Mouse (Mus musculus): Measurements from ENCODE around the gene Gm42674. TPM values are rescaled to one million over a fixed set of nuclear protein-coding genes. Genes with fewer than 3 reads are reported as not detected.

The Gm42674 gene
- polyA plus RNA-seq, 1 experiment from 2014 or later: not detected

DNA sequence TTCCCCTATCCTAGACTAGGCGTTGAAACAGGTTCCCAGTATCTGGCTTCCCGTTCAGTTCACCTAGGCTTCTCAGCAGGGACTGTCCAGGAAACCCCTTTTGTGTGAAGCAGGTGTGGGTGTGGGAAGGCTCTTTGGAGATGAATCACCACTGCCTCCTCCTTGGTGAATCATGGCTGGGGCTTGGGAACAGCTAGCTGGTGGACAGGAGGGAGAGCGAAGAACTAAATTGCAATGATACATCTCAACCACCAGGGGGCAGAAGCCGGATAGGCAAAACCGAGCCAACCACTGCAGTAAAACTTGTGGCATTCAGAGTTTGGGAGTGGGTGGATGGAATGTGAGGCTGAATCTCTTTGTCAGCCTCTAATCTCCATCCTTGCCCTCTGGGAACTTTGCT, 16.1 kb upstream of the Gm42674 start:
- Histone ChIP-seq H3K4me3 (replicated peaks; ENCODE audit: low read depth, low read length) (no peak overlapping the region), H3K4me2 (ENCODE audit: low read length) (no peak overlapping the region), H3K27ac (0 out of 2 replicates have a peak overlapping the region, but pooled peaks have one; percentile 57), H3K36me3 (ENCODE audit: insufficient read depth, low read length) (no peaks in the 10 kb centered on the region), H3K27me3 (ENCODE audit: insufficient read depth, low read length) (no peaks in the 10 kb centered on the region), H3K9ac (ENCODE audit: low read depth, low read length) (no peak overlapping the region), H3K4me1 (replicated peaks; ENCODE audit: insufficient read depth, low read length) (no peaks in the 10 kb centered on the region), H3K9me3 (replicated peaks; ENCODE audit: low read length) (no peaks in the 10 kb centered on the region)
- peak; percentile 69; the same call in 1 of the 2 replicates for ATAC-seq (replicated peaks; ENCODE audit: low FRiP score, low read depth)
- DNase-seq (ENCODE audit: low spot score): peak; percentile 95
- WGBS: 27% methylated on average over 5 of the region's 5 CpGs
- peak; percentile 97 for TF ChIP-seq CTCF (IDR thresholded peaks at IDR 0.05; ENCODE audit: low read depth)

DNA sequence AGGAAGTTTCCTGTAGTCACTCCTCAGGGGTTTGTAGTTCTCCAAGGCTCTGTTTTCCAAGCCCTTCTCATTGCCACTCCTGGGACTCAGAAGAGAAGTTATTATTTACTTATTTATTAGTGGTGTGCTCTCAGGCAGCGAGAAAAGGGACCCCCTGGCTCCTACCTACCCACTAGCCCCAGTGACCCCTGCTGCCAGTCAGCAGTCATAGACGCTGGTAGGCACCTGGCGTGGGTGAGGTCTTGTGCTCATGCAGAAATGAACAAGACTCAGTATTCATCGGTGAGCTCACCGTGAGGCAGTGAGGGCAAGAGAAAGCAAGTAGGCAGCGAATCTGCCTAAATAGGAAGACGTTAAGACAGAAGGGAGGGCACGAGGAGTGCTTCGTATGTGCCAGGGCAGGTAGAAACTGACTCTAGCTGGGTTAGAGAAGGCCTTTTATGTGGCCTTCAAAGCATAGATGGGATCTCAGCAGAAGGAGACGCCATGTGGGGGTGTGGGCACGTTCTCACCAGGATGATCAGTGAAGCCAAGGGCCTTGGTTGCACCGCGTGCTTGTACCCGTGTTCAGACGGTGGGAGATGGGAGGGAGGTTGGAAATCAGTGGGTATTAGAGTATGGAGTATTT, 15.6 kb upstream of the Gm42674 start:
- DNase-seq (ENCODE audit: low spot score): no peak
- TF ChIP-seq CTCF (IDR thresholded peaks at IDR 0.05; ENCODE audit: low read depth): no peak
- no peaks in the 10 kb centered on the region for H3K9me3 ChIP-seq (replicated peaks; ENCODE audit: low read length)
- H3K4me3 ChIP-seq (replicated peaks; ENCODE audit: low read depth, low read length): no peak overlapping the region
- H3K27ac ChIP-seq: peak overlapping the region; percentile 57; the same call in 1 of the 2 replicates
- 83% methylated on average over 15 of the region's 15 CpGs for WGBS
- H3K36me3 ChIP-seq (ENCODE audit: insufficient read depth, low read length): no peaks in the 10 kb centered on the region
- no peak for ATAC-seq (replicated peaks; ENCODE audit: low FRiP score, low read depth)
- no peaks in the 10 kb centered on the region for H3K27me3 ChIP-seq (ENCODE audit: insufficient read depth, low read length)
- H3K4me2 ChIP-seq (ENCODE audit: low read length): no peak overlapping the region
- no peak overlapping the region for H3K9ac ChIP-seq (ENCODE audit: low read depth, low read length)
- H3K4me1 ChIP-seq (replicated peaks; ENCODE audit: insufficient read depth, low read length): no peaks in the 10 kb centered on the region

DNA sequence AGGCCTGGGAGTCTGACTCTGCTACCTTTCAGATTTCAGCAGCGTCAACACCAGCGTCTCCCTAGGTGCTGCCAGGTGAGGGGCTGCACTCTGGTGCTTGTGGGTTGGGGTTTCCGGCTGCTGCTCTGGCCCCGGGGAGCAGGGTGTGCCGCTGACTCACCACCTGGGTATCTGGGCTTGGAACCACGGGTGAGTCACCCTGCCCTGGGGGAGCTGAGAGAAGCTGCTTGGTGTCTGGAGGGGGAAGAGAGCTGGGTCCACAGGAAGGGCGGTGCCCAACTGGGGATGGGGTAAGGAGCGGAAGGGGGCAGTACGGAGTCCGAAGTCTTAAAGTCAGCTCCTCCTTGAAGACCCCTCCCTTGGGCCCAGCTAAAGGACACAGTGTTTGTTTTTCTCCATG, 14.8 kb upstream of the Gm42674 start:
- ATAC-seq (replicated peaks; ENCODE audit: low FRiP score, low read depth): peak; percentile 51; the same call in 1 of the 2 replicates
- 57% methylated on average over 10 of the region's 10 CpGs for WGBS
- TF ChIP-seq CTCF (IDR thresholded peaks at IDR 0.05; ENCODE audit: low read depth): no peak
- Histone ChIP-seq H3K4me1 (replicated peaks; ENCODE audit: insufficient read depth, low read length) (no peaks in the 10 kb centered on the region), H3K4me3 (replicated peaks; ENCODE audit: low read depth, low read length) (no peak overlapping the region), H3K9ac (ENCODE audit: low read depth, low read length) (no peak overlapping the region), H3K27me3 (ENCODE audit: insufficient read depth, low read length) (no peaks in the 10 kb centered on the region), H3K27ac (peak overlapping the region; percentile 71), H3K4me2 (ENCODE audit: low read length) (no peak overlapping the region), H3K9me3 (replicated peaks; ENCODE audit: low read length) (no peaks in the 10 kb centered on the region), H3K36me3 (ENCODE audit: insufficient read depth, low read length) (no peaks in the 10 kb centered on the region)
- DNase-seq (ENCODE audit: low spot score): peak; percentile 19

DNA sequence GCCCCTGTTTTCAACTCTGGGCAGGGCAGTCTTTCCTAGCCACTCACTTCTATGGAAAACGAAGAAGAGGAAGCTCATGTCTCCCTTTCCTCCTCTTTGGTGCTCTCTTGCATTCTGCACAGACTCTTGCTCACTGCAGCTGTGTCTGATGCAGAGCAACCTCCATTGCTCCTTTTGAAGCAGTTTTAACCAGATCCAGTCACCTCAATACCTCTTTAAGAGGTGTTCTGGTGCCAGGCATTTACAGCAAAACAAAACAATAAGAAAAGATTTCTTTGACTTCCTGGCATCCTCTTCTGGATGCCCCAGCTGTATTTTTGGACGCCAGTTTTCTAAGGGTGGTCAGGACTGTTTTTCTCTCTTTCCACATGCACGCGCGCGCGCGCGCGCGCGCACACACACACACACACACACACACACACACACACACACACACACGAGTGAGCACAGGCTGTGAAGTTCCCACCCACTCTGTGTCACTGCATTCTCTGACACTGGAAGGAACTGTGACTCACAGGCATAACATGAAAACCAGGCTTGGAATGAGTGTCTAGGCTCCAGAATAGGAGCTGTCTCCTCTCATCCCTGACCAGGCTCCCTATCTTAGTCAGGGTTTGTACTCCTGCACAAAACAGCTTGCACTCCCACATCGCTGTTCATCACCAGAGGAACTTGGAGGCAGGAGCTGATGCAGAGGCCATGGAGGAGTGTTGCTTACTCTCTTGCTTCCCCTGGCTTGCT, 14.2 kb upstream of the Gm42674 start:
- DNase-seq (ENCODE audit: low spot score): peak; percentile 47
- peak; percentile 47; the same call in 1 of the 2 replicates for ATAC-seq (replicated peaks; ENCODE audit: low FRiP score, low read depth)
- Histone ChIP-seq H3K9me3 (replicated peaks; ENCODE audit: low read length) (no peaks in the 10 kb centered on the region), H3K4me1 (replicated peaks; ENCODE audit: insufficient read depth, low read length) (no peaks in the 10 kb centered on the region), H3K27me3 (ENCODE audit: insufficient read depth, low read length) (no peaks in the 10 kb centered on the region), H3K36me3 (ENCODE audit: insufficient read depth, low read length) (no peaks in the 10 kb centered on the region), H3K9ac (ENCODE audit: low read depth, low read length) (no peak overlapping the region), H3K27ac (peak overlapping the region; percentile 71), H3K4me2 (ENCODE audit: low read length) (no peak overlapping the region), H3K4me3 (replicated peaks; ENCODE audit: low read depth, low read length) (no peak overlapping the region)
- WGBS: 79% methylated on average over 14 of the region's 14 CpGs
- no peak for TF ChIP-seq CTCF (IDR thresholded peaks at IDR 0.05; ENCODE audit: low read depth)

DNA sequence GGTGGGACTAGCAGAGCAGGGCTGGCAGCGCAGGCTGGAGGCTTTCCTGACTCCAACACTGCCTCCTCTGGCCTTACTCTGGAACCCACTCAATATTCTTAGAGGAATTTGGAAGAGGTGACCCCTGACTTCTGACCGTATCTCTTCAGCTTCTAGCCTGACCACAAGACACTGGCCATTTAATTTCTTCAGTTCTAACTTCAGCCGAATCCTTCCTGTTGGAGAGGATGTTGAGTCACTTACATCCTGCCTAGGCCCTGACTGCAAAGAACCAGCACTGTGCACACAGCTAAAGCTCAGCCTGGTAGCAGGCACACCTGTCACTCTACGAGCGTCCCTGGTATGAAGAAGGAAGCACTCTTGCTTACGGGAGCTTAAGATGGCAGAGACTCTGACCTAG, 12.3 kb upstream of the Gm42674 start:
- Histone ChIP-seq H3K4me3 (replicated peaks; ENCODE audit: low read depth, low read length) (no peak overlapping the region), H3K36me3 (ENCODE audit: insufficient read depth, low read length) (no peaks in the 10 kb centered on the region), H3K9me3 (replicated peaks; ENCODE audit: low read length) (no peaks in the 10 kb centered on the region), H3K4me2 (ENCODE audit: low read length) (no peak overlapping the region), H3K27me3 (ENCODE audit: insufficient read depth, low read length) (no peaks in the 10 kb centered on the region), H3K9ac (ENCODE audit: low read depth, low read length) (no peak overlapping the region), H3K4me1 (replicated peaks; ENCODE audit: insufficient read depth, low read length) (no peaks in the 10 kb centered on the region), H3K27ac (no peak overlapping the region; the same call in 1 of the 2 replicates)
- ATAC-seq (replicated peaks; ENCODE audit: low FRiP score, low read depth): no peak
- 71% methylated on average over 6 of the region's 6 CpGs for WGBS
- DNase-seq (ENCODE audit: low spot score): peak; percentile 44
- no peak for TF ChIP-seq CTCF (IDR thresholded peaks at IDR 0.05; ENCODE audit: low read depth)

DNA sequence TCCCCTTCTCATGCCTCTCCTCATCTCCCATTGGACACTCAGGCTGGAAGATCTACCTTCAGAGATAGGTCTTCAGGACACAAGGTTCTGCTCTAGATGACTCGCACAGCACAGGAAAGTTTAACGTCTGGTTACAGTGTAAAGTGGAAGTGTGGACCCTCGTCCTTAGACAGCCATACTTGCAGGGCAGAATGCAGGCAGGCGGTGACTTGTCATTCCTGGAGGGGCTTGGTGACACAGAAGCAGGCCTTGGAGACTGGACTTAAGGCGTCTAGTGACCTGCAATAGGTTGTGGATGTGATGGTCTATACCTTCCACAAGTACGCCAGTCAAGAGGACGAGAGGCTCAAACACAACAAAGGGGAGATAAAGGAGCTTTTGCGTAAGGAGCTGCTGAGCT, 11.8 kb upstream of the Gm42674 start, which contains the start of gene S100a2:
Gene S100a2 (plus strand): TSS at position 301 of the 400 bp plus-strand sequence.
- H3K4me3 ChIP-seq (replicated peaks; ENCODE audit: low read depth, low read length): no peak within 1 kb of the TSS
- no peak for DNase-seq (ENCODE audit: low spot score)
- H3K4me1 ChIP-seq (replicated peaks; ENCODE audit: insufficient read depth, low read length): no peaks in the 10 kb centered on the region
- H3K36me3 ChIP-seq (ENCODE audit: insufficient read depth, low read length): no peaks in the 10 kb centered on the region
- no peak for ATAC-seq (replicated peaks; ENCODE audit: low FRiP score, low read depth)
- H3K27ac ChIP-seq: no peak within 1 kb of the TSS; the same call in 1 of the 2 replicates
- no peaks in the 10 kb centered on the region for H3K27me3 ChIP-seq (ENCODE audit: insufficient read depth, low read length)
- H3K9me3 ChIP-seq (replicated peaks; ENCODE audit: low read length): no peaks in the 10 kb centered on the region
- WGBS: 94% methylated on average over 8 of the region's 8 CpGs
- no peak within 1 kb of the TSS for H3K9ac ChIP-seq (ENCODE audit: low read depth, low read length)
- no peak for TF ChIP-seq CTCF (IDR thresholded peaks at IDR 0.05; ENCODE audit: low read depth)
- H3K4me2 ChIP-seq (ENCODE audit: low read length): no peak within 1 kb of the TSS

Data from kidney, postnatal 0 days (tissue).